Mouse (Mus musculus): ENCODE results near the gene Clic1.

The Clic1 gene

DNA sequence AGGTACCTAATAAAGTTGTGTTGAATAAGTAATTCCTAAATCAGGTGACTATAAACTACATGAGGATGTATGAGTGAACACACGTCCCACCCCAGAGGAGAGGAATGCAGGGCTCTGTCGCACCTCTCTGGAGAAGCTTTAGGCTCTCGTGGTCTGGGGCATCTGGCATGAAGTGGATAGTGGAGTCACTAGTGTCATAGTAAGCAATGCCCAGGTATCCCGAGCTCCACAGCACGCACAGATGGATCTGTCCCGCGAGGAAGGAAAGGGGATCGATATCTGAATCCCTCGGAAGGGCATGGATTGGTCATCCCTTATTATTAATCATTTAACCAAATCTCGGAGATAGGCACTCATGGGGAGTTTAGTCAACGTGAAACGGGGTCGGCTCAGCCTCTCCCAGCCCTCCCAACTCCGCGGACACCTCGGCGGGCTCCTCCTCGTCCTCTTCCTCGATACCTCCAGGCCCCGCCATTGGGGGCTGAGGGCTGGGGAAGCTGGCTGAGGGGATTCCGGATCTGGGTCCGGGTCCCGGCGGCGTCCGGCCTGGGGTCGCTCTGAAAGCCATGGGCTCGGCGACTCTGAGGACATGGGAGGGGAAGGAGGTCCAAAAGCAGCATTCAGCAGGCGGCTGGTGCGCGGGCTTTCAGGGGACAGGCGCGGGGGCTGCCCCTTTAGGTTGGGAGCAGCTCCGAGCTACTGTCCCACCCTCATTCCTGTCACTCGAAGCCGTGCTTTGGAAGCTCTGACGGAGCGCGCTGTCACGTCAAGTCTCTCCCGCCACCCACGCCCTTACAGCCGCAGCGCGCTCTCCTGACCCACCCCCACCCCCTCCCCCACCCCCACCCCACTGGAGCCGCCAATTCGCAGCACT lies 3.7 kb upstream of the Clic1 start:
- DNase-seq (ENCODE audit: low spot score in 2 of 2): no peak

DNA sequence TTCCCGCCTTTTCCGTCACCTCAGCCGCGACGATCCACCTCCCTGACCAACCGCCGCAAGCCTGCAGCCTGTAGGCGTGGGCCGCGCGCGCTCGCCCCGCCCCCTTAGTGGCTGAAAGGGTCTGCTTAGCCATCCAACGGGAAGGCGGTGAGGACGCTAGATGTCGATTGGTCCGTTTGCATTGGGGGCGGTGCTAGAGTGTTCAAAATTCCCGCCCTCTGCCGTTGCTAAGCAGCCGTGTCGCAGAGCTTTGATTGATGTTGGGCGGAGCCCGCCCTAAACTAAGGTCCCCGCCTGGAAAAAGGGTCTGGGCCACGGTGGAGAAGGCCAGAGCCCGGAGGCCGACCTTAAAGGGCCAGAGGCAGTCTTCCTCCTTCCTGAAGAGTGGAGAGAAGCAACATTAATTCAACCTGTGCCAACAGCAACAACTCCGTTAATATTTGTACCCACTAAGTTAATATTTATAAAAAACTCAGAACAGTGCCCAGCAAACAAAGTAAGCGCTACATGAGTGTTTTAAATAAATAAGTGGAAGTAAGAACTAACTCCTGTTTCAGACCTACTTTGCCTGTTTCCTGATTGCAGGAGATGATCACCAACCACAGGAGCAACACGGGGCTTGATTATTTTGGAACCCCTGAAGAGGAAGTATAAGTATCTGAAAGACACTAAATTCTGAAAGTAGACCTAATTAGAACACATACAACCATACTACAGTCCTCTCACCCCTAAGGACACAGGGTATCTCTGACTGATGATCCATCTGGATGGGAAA lies 2.9 kb upstream of the Clic1 start, which contains the start of gene Msh5:
Msh5 (minus strand) TSS at position 65 of the 775 bp plus-strand sequence.
- DNase-seq (ENCODE audit: low spot score in 2 of 2): peak; percentile 92 to 98

DNA sequence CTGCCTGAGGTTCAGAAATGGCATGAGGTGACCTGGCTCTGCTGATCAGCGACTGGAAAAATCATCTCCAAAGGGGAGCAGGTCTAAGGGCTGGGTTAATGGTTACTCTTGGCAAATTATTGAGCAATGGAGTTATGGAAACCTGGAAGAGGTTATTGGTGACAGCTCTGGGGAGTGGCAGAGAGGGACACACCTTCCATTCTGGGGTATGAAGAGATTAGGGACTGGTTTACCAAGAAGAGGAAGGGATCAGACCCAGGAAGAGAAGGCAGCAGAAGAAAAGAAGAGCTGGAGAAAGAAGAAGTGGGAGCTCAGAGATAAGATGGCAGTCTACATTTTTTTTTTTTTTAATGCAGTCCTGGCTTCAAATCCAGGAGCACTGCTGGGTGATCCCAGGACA lies 2.1 kb upstream of the Clic1 start:
- DNase-seq (ENCODE audit: low spot score in 2 of 2): no peak

DNA sequence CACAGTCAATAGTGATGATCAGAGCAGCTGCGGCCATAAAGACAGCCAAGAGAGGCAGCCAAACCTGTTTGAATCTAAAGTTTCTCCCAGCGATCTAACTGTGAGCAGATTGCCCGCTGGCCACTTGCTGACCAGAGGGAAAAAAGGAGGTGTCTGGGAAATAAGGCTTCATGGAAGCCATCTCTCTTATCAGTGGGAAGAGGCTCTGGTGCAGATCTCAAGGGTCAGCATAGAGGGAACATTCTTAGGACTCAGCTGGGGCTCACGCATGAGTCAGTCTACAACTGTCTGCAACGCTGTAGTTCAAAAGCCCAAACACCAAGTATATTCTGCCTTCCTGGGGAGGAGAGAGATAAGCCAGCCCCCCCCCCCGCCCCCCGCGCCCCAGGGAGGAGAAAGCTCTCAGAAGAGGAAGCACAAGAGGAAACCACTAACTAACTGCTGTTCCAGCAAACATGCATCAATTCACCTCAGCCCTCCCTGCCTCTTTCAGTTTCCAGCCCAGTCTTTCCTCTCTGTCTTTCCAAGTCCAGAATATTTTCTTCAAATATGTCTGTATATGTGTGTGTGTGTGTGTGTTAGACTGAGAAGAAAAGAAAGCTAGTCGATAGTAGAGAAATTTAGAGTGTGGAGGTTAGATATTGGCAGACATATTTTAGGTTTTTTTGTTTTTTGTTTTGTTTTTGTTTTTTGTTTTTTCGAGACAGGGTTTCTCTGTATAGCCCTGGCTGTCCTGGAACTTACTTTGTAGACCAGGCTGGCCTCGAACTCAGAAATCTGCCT lies 1.4 kb upstream of the Clic1 start:
- DNase-seq (ENCODE audit: low spot score in 2 of 2): no peak

DNA sequence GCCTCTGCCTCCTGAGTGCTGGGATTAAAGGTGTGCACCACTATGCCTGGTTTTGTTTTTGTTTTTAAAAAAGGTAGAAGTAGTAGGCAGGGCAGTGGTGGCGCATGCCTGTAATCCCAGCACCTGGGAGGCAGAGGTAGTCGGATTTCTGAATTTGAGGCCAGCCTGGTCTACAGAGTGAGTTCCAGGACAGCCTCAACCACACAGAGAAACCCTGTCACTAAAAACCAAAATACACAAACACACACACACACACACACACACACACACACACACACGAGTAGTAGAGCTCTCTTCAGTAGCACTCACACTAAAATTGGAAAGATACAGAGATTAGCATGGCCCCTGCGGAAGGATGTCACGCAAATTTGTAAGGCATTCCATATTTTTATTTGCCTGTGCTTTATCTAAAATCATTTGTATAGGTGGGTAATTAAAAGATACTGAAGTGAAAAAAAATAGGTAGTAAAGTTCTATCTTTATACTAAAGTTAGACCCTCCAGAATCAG lies 780 bp upstream of the Clic1 start:
- no peak for DNase-seq (ENCODE audit: low spot score in 2 of 2)

DNA sequence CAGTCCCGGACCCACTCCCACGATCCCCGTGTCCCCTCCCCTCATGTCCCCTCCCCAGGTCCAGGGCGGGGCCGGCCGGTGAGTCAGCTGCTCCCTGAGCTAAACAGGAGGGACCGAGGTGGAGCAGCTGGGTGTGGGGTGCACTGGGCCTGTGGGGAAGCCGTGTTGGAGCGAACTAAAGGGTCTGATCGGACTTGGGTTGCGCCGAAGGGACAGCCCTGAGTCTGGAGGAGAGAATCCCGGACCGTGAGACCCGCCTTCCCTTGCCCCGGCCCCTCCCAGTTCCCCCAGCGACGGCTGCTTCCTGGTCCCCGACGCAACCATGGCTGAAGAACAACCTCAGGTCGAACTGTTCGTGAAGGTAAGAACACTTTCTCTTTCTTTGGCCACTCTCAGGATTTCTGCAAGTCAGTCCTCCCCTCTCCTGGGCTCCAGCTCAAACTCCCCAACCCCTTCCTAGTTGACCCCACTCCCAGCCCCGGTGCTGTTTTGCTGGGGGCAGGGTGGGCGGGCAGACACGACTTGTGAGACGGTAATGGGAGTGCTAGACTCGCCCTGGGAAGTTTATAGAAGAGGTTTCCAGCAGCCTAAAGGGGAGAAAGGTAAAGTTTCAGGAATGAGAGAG lies 472 bp downstream of the Clic1 start:
- no peak for DNase-seq (ENCODE audit: low spot score in 2 of 2)

DNA sequence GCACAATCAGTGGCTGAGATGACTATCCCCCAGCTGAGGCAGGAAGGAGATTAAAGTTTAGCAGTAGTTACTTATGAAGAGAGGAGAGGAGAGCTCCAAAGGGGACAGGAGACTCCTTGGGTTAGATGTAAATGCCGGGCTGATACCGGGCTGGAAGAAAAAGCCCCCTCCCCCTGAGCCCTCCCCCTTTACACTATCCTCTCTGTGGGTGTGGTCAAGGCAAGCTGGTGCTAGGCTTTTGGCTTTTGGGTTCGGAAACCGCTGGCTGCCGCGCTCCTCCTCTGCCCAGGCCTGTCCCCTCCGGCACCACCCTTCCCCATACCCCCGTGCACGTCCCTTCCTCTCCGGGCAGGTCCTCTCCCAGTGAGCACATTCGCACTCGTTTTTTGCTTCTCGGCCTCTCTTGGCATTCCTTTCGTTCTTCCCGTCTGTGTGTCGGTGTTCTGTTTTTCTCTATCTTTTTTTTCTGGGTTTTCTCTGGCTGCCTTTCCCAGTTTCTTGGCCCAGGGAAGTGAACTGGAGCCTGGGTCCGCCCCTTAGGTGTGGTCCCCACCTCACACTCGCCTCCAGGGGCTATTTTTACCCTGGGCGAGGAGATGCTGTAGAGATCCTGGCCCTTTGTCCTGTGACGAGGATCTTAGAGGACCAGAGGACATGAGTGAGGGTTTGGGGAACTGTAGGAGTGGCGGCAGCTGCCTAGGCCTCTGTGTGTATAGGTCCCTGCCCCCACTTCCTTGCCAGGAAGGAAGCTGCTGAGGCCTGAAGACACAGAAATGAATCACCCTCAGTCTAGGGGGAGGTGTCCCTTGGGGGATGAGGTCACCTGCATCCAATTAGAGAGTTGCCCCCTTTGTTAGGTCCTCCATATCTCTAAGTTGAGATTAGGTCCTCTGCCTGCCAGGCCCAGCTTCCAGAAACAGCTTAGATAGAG lies 1.7 kb downstream of the Clic1 start:
- peak in 1 of 2 experiments; percentile 58 for DNase-seq (ENCODE audit: low spot score in 2 of 2)

DNA sequence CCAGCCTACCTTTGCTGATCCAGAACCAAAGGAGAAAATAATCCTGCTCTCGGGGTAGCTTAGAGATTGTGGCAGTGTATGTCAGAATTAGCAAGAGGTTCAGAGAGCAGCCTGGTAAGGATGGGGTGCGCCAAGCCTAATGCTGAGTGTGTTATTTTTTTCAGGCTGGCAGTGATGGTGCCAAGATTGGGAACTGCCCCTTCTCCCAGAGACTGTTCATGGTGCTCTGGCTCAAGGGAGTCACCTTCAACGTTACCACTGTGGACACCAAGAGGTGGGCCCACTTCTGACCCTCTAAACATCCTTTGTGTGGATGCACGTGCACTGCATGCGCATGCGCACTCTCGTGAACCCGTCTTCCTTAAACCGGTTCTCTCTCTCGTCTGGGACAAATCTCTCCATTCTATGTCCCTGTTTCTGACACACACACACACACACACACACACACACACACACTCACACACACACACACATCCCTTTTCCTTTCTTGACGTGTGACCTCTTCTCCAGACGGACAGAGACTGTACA lies 2.6 kb downstream of the Clic1 start:
- DNase-seq (ENCODE audit: low spot score in 2 of 2): no peak

DNA sequence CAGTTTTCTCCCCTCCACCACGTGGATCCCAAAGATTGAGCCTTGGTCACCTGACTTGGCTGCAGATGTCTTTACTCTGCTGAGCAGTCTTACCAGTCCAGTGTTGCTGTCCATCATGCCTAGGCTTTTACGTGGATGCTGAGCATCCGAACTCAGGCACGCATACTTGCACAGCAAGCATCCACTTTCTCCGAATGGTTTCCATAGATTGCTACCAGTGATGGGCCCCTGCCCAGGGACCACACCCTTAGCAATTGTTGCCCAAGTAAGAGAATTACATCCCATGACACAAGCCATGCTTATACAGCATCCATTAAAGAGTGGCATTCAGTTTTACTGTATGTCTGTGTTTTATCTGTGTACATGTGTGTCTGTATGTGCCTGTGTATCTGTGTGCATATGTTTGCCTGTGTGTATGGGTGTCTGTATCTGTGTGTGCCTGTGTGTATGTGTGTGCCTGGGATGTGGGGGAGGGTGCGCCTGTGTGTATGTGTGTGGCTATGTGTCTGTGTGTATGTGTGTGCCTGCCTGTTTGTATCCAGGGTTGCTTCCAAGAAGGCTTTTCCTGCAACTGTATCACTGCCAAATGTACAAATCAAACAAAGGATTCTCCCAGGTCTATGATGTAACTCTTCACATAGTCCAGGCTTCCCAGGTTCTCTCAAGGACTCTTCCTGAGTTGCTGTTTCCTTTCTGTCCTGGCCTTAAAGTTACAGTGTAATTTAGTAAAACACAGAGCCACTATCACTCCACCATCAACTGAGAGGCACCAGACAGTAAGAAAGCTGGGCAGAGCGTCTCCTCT lies 6.1 kb downstream of the Clic1 start:
- no peak for DNase-seq (ENCODE audit: low spot score in 2 of 2)

DNA sequence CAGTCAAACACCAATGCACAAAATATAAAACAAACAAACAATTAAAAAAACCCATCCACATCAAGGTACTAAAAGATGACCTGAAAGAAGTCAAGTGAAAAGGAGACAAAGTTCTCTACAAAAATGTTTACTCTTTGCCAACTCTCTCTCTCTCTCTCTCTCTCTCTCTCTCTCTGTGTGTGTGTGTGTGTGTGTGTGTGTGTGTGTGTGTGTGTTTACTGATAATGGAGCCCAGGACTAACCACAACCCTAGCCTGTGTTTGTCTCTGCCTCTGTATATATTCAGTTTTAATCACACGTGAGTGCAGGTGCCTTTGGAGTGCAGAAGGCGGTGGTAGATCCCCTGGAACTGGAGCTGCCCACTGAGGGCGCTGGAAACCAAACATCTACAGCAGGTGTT lies 7.3 kb downstream of the Clic1 start:
- no peak for DNase-seq (ENCODE audit: low spot score in 2 of 2)

DNA sequence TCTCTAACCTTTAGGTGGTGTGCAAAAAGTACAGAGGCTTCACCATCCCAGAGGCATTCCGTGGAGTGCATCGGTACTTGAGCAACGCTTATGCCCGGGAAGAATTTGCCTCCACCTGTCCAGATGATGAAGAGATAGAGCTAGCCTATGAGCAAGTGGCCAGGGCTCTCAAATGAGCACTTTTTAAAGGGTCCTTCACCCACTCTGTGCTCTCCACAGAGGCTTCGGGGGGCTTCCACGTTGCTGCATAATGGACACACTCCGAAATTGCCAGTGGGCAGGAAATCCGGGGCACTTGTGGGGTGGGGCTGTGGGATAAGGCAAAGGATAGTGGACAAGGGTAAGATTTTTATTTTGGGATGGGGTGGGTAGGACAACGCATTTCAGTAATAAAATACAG lies 8.6 kb downstream of the Clic1 start:
- DNase-seq (ENCODE audit: low spot score in 2 of 2): no peak

DNA sequence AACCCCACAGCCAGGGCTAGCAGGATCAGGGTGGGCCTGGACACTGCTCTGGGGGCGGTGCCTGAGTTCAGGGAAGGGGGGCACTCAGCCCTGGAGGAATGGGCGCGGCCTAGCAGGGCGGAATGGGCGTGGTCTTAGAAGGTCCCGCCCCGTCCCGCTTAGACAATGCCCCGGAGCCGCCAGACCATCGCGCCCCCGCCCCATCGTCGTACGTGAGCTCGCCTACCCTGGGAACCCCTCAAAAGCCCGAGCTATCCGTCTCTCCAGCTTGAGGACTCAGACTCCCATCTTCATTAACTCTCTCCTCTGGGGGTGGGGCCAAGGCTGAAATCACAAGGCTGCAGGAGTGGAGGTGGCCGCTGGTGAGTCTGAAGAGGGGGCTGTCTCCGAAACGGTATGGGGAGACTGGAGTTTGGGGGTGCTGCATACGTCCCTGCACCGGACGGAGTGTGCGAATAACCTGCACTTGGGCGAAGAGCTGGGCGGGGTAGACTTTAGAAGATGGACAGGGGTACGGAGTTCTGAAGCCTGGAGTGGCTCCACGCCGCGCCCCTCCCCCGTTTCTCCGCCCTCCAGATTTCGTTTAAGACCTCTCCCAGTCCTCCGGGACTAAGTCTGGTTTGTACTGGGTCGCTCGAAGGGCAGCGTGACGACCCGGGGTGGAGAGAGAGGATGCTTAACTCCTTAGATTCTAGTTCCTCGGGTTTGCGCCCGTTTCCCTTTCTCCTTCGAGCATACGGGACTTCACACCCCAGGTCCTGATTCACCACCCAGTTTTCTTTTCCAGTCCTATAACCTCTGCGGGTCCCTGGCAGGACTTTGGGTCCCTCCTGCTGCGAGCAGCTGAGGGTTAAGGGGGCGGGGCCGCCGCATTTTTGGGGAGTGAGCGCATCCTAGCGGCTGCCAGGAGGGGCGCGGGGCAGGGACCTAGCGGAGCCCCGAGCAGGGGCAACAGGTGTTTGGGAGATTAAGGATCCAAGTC lies 9.4 kb downstream of the Clic1 start, which contains the start of gene Ddah2:
Ddah2 (plus strand) TSS at position 125 of the 982 bp plus-strand sequence.
- DNase-seq (ENCODE audit: low spot score in 2 of 2): peak; percentile 79 to 92

DNA sequence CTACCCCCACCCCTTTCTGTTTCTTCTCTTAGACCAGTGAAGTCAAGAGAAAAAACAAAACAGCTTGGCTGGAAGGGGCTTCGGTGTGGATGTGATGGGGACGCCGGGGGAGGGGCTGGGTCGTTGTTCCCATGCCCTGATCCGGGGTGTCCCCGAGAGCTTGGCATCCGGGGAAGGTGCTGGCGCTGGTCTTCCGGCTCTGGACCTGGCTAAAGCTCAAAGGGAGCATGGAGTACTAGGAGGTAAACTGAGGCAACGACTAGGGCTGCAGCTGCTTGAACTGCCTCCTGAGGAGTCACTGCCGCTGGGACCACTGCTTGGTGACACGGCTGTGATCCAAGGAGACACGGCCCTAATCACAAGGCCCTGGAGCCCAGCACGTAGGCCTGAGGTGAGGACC lies 10.3 kb downstream of the Clic1 start:
- no peak for DNase-seq (ENCODE audit: low spot score in 2 of 2)

DNA sequence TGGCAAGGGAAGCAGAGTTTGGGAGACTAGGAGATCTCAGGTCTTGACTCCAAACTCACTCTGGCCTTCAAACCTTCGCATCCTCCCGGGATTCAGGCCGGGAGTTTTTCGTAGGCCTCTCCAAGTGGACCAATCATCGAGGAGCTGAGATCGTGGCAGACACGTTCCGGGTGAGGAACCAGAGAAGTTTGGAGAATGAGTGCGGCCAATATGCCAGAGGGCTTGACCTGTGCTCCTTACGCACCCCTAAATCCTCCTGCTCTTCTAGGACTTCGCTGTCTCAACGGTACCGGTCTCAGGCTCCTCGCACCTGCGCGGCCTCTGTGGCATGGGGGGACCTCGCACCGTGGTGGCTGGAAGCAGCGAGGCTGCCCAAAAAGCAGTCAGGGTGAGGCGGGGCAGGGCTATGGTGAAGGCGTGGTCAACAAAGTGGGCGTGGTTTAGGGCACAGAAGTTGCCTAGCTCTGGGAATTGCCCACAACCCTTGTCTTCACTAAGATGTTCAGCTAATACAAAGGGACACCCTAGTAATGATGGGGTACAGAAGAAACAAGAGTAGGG lies 11.1 kb downstream of the Clic1 start:
- DNase-seq (ENCODE audit: low spot score in 2 of 2): no peak

DNA sequence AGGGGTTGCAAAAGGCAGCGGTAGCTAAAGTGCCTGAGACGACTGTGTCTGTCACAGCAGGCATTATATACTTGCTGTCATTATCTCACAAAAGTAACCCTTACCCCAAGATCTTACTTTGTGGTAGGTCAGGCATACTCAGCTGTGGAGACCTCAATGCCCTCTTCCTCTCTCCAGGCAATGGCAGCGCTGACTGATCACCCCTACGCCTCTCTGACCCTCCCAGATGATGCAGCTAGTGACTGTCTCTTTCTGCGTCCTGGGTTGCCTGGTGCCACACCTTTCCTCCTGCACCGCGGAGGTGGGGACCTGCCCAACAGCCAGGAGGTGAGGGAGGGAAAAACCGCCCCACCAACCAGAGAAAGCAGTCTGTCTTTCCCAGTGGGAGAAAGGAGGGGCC lies 11.5 kb downstream of the Clic1 start:
- no peak for DNase-seq (ENCODE audit: low spot score in 2 of 2)

DNA sequence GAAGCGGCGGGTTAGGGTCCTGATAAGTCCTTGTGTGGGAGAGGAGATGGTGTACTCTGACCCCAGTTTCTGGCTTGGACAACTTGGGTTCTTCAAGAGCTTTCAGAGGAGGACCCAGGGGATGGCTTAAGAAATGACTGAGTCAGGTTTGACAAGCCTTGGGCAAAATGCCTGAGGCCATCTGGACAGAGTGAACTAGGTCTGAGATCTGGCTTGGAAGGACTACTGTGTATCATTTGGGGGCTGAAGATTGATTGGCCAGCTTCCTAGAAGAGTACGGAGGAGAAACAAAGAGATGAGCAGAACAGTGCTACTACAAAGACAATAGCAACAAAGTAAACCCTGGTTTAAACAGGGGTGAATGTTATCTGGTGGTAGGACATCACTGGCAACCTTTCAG lies 13.7 kb downstream of the Clic1 start:
- DNase-seq (ENCODE audit: low spot score in 2 of 2): peak in 1 of 2 experiments; percentile 32

DNA sequence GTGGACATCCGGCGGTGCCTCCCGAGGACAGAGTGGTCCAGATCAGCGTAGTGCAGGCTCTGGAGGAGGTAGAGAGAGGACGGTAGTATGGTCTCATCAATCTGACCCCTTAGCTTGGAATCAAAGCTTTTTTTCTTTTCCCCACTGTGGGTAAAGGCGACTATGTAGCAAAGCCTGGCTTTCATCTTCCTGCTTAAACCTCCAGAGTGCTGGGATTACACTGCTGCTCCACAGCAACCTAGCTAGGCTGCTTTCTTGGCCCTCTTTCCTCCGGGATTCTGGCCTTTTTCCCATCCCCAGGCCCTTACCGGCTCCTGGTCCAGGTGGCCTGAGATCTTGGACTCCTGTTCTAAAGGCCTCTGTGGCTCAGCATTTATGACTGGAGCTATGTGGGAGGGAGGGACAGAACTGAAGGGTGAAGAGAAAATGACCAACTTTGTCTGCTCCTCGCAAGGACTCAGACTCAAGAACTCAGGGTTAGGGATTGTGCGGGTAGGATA lies 14.7 kb downstream of the Clic1 start:
- no peak for DNase-seq (ENCODE audit: low spot score in 2 of 2)

Data from cerebellum, postnatal 4 days (tissue).